Mouse (Mus musculus) heart, embryonic 10.5 days (tissue): Measurements from ENCODE around the gene Armh3. TPM values are rescaled to one million over a fixed set of nuclear protein-coding genes. Genes with fewer than 3 reads are reported as not detected.

Experiments used
- DNase-seq: peaks from one replicate; pipeline ENCODE4 v3.0.0-alpha.2; 2017; ENCODE audit warnings: low spot score
- H3K27ac ChIP-seq: fragments of 300-500 bp; sonication (generic); 2 replicates; pipeline ENCODE4 v1.5.1; 2016; ENCODE audit warnings: mild to moderate bottlenecking
- H3K27me3 ChIP-seq: fragments of 300-500 bp; sonication (generic); 2 replicates; pipeline ENCODE4 v1.6.1; 2016; ENCODE audit warnings: mild to moderate bottlenecking; ENCODE audit not compliant: poor library complexity, insufficient read depth, severe bottlenecking
- H3K36me3 ChIP-seq: fragments of 300-500 bp; sonication (generic); 2 replicates; pipeline ENCODE4 v1.6.1; 2016; ENCODE audit warnings: mild to moderate bottlenecking, moderate library complexity
- H3K4me1 ChIP-seq: fragments of 300-500 bp; sonication (generic); 2 replicates; pipeline ENCODE4 v1.6.1; 2016; ENCODE audit warnings: mild to moderate bottlenecking
- H3K4me3 ChIP-seq: fragments of 300-500 bp; sonication (generic); 2 replicates; pipeline ENCODE4 v1.5.1; 2016; ENCODE audit warnings: mild to moderate bottlenecking, moderate library complexity
- H3K9me3 ChIP-seq: fragments of 300-500 bp; sonication (generic); 2 replicates; pipeline ENCODE4 v1.6.1; 2016; ENCODE audit warnings: mild to moderate bottlenecking, moderate library complexity
- WGBS: fragments of 180-500 bp; shearing (Covaris S2); methylation state at CpG from one replicate; pipeline ENCODE4 v1.1.7; 2016; 5-methylcytosine and 5-hydroxymethylcytosine counted together
- polyA plus RNA-seq: library from polyadenylated mRNA; unstranded; fragments of >200 nt; fragmentation: Nextera tagmentation; extraction: Ambion mirVana; gene quantifications from 2 replicates; pipeline ENCODE4 v1.2.1, GENCODE M21; 2016

Gene Armh3
- polyA plus RNA-seq, 1 experiment from 2014 or later, result 16.6 TPM

- Histone ChIP-seq H3K4me1 (peaks cover 18% of the 10 kb centered on the region), H3K36me3 (peaks cover 42% of the 10 kb centered on the region), H3K4me3 (no peak overlapping the region), H3K27ac (no peak overlapping the region), H3K27me3 (no peaks in the 10 kb centered on the region), H3K9me3 (0 out of 2 replicates have a peak, but pooled peaks cover 2% of the 10 kb centered on the region)
- DNase-seq, result no peak
- WGBS, result 68% methylated on average over 11 of the region's 11 CpGs
Measured at GRCm38 (mm10) chr19:46028747-46029320, 30.5 kb upstream of the Armh3 start.

- Histone ChIP-seq H3K9me3 (0 out of 2 replicates have a peak, but pooled peaks cover 2% of the 10 kb centered on the region), H3K36me3 (peaks cover 19% of the 10 kb centered on the region), H3K4me1 (peaks cover 15% of the 10 kb centered on the region), H3K4me3 (no peak overlapping the region), H3K27me3 (no peaks in the 10 kb centered on the region), H3K27ac (no peak overlapping the region)
- no peak for DNase-seq
- WGBS, result 48% methylated on average over 8 of the region's 8 CpGs
Measured at GRCm38 (mm10) chr19:46026567-46026966, 28.3 kb upstream of the Armh3 start.

GRCm38 (mm10) chr19:46024959-46025358, 26.7 kb upstream of the Armh3 start:
- no peak overlapping the region for H3K4me3 ChIP-seq
- no peaks in the 10 kb centered on the region for H3K27me3 ChIP-seq
- H3K27ac ChIP-seq, result no peak overlapping the region
- DNase-seq, result no peak
- peaks cover 5% of the 10 kb centered on the region; the same call in 1 of the 2 replicates for H3K36me3 ChIP-seq
- H3K4me1 ChIP-seq, result peaks cover 15% of the 10 kb centered on the region
- H3K9me3 ChIP-seq, result 0 out of 2 replicates have a peak, but pooled peaks cover 2% of the 10 kb centered on the region
- WGBS, result 75% methylated on average over 6 of the region's 6 CpGs

GRCm38 (mm10) chr19:46016023-46016422, 17.7 kb upstream of the Armh3 start:
- Histone ChIP-seq H3K4me1 (no peaks in the 10 kb centered on the region), H3K27me3 (no peaks in the 10 kb centered on the region), H3K4me3 (no peak overlapping the region), H3K9me3 (no peaks in the 10 kb centered on the region; the same call in 1 of the 2 replicates), H3K27ac (no peak overlapping the region), H3K36me3 (no peaks in the 10 kb centered on the region)
- no peak for DNase-seq
- 73% methylated on average over 2 of the region's 2 CpGs for WGBS

- Histone ChIP-seq H3K27ac (no peak overlapping the region), H3K4me1 (no peaks in the 10 kb centered on the region), H3K4me3 (no peak overlapping the region), H3K9me3 (no peaks in the 10 kb centered on the region; the same call in 1 of the 2 replicates), H3K36me3 (no peaks in the 10 kb centered on the region), H3K27me3 (no peaks in the 10 kb centered on the region)
- peak; percentile 94 for DNase-seq
- 36% methylated on average over 12 of the region's 12 CpGs for WGBS
Measured at GRCm38 (mm10) chr19:46014572-46015178, 16.4 kb upstream of the Armh3 start.

GRCm38 (mm10) chr19:46005680-46006079, 7.4 kb upstream of the Armh3 start:
- no peaks in the 10 kb centered on the region for H3K9me3 ChIP-seq
- H3K4me3 ChIP-seq, result no peak overlapping the region
- peaks cover 6% of the 10 kb centered on the region for H3K27me3 ChIP-seq
- no peak for DNase-seq
- H3K27ac ChIP-seq, result no peak overlapping the region
- peaks cover 28% of the 10 kb centered on the region for H3K4me1 ChIP-seq
- H3K36me3 ChIP-seq, result peaks cover 19% of the 10 kb centered on the region
- 80% methylated on average over 7 of the region's 7 CpGs for WGBS

GRCm38 (mm10) chr19:46004814-46005466, 6.7 kb upstream of the Armh3 start:
- H3K27ac ChIP-seq, result no peak overlapping the region
- H3K4me3 ChIP-seq, result 0 out of 2 replicates have a peak overlapping the region, but pooled peaks have one; percentile 89
- peaks cover 6% of the 10 kb centered on the region for H3K27me3 ChIP-seq
- no peak for DNase-seq
- H3K36me3 ChIP-seq, result peaks cover 19% of the 10 kb centered on the region
- peaks cover 28% of the 10 kb centered on the region for H3K4me1 ChIP-seq
- 75% methylated on average over 17 of the region's 17 CpGs for WGBS
- H3K9me3 ChIP-seq, result no peaks in the 10 kb centered on the region

GRCm38 (mm10) chr19:46003371-46004226, 5.3 kb upstream of the Armh3 start, which contains the start of gene Hps6:
TSS of gene Hps6 (plus strand) at chr19:46003508.
- under 1% methylated on average over 70 of the region's 70 CpGs for WGBS
- H3K27me3 ChIP-seq, result peaks cover 6% of the 10 kb centered on the region
- peak within 1 kb of the TSS; percentile 89 for H3K27ac ChIP-seq

GRCm38 (mm10) chr19:46002279-46002678, 4.0 kb upstream of the Armh3 start:
- Histone ChIP-seq H3K36me3 (peaks cover 15% of the 10 kb centered on the region), H3K27ac (no peak overlapping the region), H3K4me1 (peaks cover 31% of the 10 kb centered on the region), H3K9me3 (no peaks in the 10 kb centered on the region), H3K4me3 (no peak overlapping the region), H3K27me3 (peaks cover 6% of the 10 kb centered on the region)
- DNase-seq, result no peak
- WGBS, result 73% methylated on average over 9 of the region's 9 CpGs

More at GRCm38 (mm10) chr19:46003371-46004226, 5.3 kb upstream of the Armh3 start, which contains the start of gene Hps6:
- H3K36me3 ChIP-seq, result peaks cover 19% of the 10 kb centered on the region
- peak; percentile 94 for DNase-seq
- peak within 1 kb of the TSS; percentile 89 for H3K4me3 ChIP-seq
- no peaks in the 10 kb centered on the region for H3K9me3 ChIP-seq
- H3K4me1 ChIP-seq, result peaks cover 28% of the 10 kb centered on the region

- H3K27ac ChIP-seq, result no peak overlapping the region
- peaks cover 12% of the 10 kb centered on the region for H3K36me3 ChIP-seq
- no peaks in the 10 kb centered on the region for H3K9me3 ChIP-seq
- peaks cover 22% of the 10 kb centered on the region for H3K4me1 ChIP-seq
- no peak overlapping the region for H3K4me3 ChIP-seq
- 70% methylated on average over 1 of the region's 1 CpGs for WGBS
- DNase-seq, result no peak
- H3K27me3 ChIP-seq, result no peaks in the 10 kb centered on the region
Measured at GRCm38 (mm10) chr19:45999378-45999777, 1.1 kb upstream of the Armh3 start.

- peak overlapping the region; percentile 99 for H3K27ac ChIP-seq
Measured at GRCm38 (mm10) chr19:45998694-45999217, 468 bp upstream of the Armh3 start.

GRCm38 (mm10) chr19:45997365-45997764, 923 bp downstream of the Armh3 start:
- H3K4me1 ChIP-seq, result peaks cover 8% of the 10 kb centered on the region; the same call in 1 of the 2 replicates
- H3K4me3 ChIP-seq, result peak overlapping the region; percentile 79
- H3K9me3 ChIP-seq, result no peaks in the 10 kb centered on the region
- H3K27ac ChIP-seq, result peak overlapping the region; percentile 99
- H3K36me3 ChIP-seq, result peaks cover 17% of the 10 kb centered on the region
- no peaks in the 10 kb centered on the region for H3K27me3 ChIP-seq
- WGBS, result 64% methylated on average over 5 of the region's 5 CpGs
- no peak for DNase-seq

More at GRCm38 (mm10) chr19:45998694-45999217, 468 bp upstream of the Armh3 start:
- Histone ChIP-seq H3K27me3 (no peaks in the 10 kb centered on the region), H3K9me3 (no peaks in the 10 kb centered on the region), H3K4me1 (peaks cover 16% of the 10 kb centered on the region), H3K4me3 (peak overlapping the region; percentile 79), H3K36me3 (peaks cover 17% of the 10 kb centered on the region)
- WGBS, result 13% methylated on average over 8 of the region's 8 CpGs
- DNase-seq, result no peak
